ENCODE assay signal across 8 mouse cellular contexts in the genomic region with DNA sequence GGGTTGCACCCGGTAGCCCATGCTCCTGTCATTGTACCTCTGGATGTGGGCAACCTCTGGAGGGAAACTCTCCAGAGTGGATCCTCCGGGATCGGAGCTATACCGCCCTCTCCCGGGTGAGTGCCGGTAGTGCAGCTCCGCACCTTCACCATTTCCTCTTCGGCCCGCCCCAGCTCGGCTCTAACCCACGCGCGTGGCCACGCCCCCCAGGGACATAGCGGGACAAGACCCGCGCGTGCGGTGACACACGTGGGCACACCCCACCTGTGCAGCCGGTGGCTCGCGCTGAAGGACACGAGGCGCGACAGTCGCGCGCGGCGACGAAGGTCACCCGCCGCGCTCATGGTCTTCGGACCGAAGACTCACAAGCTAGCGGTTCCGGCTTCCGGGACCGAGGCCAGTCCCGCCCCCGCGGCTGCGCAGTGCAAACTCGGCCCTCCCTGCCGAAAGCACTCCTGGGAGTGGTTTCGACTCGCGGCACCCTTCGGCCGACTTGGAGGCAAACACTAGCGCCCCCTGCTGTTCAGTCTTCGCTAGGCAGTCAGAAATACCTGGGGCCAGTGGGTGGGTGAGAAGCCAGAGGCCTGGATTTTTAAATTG. TPM values are rescaled to one million over a fixed set of nuclear protein-coding genes. Genes with fewer than 3 reads are reported as not detected.
DNase-seq lines count a peak whose midpoint lies in the region; ATAC-seq and TF ChIP-seq lines count a peak whose summit lies in the region.

Gene Pts, minus strand, starts transcription at position 432 of the 600 bp plus-strand sequence.

- H3K4me3 ChIP-seq in hindbrain, embryonic 10.5 days, result peak within 1 kb of the TSS; percentile 82
- peak within 1 kb of the TSS; percentile 72 for H3K4me3 ChIP-seq in lung, postnatal 0 days (ENCODE audit: low read depth, low read length)

- peak; percentile 97 for ATAC-seq in frontal cortex, adult (ENCODE audit: low TSS enrichment)
- ATAC-seq in lung, postnatal 0 days, result peak; percentile 99

- peak within 1 kb of the TSS; percentile 92 for H3K27ac ChIP-seq in hindbrain, embryonic 10.5 days
- H3K27ac ChIP-seq in lung, postnatal 0 days (ENCODE audit: low read length), result peak within 1 kb of the TSS; percentile 87

- H3K9ac ChIP-seq in lung, postnatal 0 days (replicated peaks; ENCODE audit: low read depth), result peak within 1 kb of the TSS; percentile 55

- no peak for TF ChIP-seq EP300 in lung, postnatal 0 days (IDR thresholded peaks at IDR 0.05)

- TF ChIP-seq CTCF in lung, postnatal 0 days (IDR thresholded peaks at IDR 0.05), result peak; percentile 88

- no peaks in the 10 kb centered on the region for H3K27me3 ChIP-seq in hindbrain, embryonic 10.5 days (ENCODE audit: insufficient read depth, poor library complexity, severe bottlenecking)
- H3K27me3 ChIP-seq in lung, postnatal 0 days (replicated peaks; ENCODE audit: insufficient read depth, low read length), result no peaks in the 10 kb centered on the region

- H3K4me1 ChIP-seq in hindbrain, embryonic 10.5 days (replicated peaks), result peaks cover 17% of the 10 kb centered on the region
- H3K4me1 ChIP-seq in lung, postnatal 0 days (ENCODE audit: insufficient read depth, low read depth, low read length), result peaks cover 6% of the 10 kb centered on the region; the same call in 1 of the 2 replicates

- no peaks in the 10 kb centered on the region for H3K9me3 ChIP-seq in hindbrain, embryonic 10.5 days
- H3K9me3 ChIP-seq in lung, postnatal 0 days (ENCODE audit: low read length), result no peaks in the 10 kb centered on the region

- peak; percentile 87 for DNase-seq in MEL-GATA-1-ER (ENCODE audit: extremely low read depth, low read depth)
- peak; percentile 96 for DNase-seq in cerebellum, adult 8-10 months
- peak; percentile 98 for DNase-seq in hindbrain, embryonic 10.5 days (ENCODE audit: low spot score)
- peak; percentile 97 for DNase-seq in layer of hippocampus, adult 9-11 months
- DNase-seq in lung, postnatal 0 days (ENCODE audit: low spot score), result peak; percentile 99
- peak; percentile 97 for DNase-seq in ovary, postnatal 14 days (ENCODE audit: low spot score)
- peak; percentile 98 for DNase-seq in thymus, postnatal 14 days

- peak within 1 kb of the TSS; percentile 54 for H3K4me2 ChIP-seq in lung, postnatal 0 days (replicated peaks; ENCODE audit: low read depth, low read length)

- peaks cover 11% of the 10 kb centered on the region for H3K36me3 ChIP-seq in hindbrain, embryonic 10.5 days
- no peaks in the 10 kb centered on the region for H3K36me3 ChIP-seq in lung, postnatal 0 days (ENCODE audit: insufficient read depth, low read length)

- WGBS in hindbrain, embryonic 10.5 days, result under 1% methylated on average over 54 of the region's 54 CpGs
- under 1% methylated on average over 53 of the region's 54 CpGs for WGBS in lung, postnatal 0 days

RNA-seq across cellular contexts. Expression of gene Pts, which starts in this region (rescaled TPM):
- polyA plus RNA-seq in hindbrain, embryonic 10.5 days (2016; fragmentation: Nextera tagmentation; extraction: Ambion mirVana), result 82.4 and 93.7 TPM in 2 replicates
- 76.0 and 79.4 TPM in 2 replicates for polyA plus RNA-seq in lung, postnatal 0 days (2015; fragmentation: Nextera tagmentation; extraction: Ambion mirVana)

Comparison
In these comparisons a context has a peak if more than half of its experiments do, and no peak if none do; other contexts are left out.
1. Peak in every context shown above with its lines: DNase-seq, ATAC-seq, H3K4me3 ChIP-seq and H3K27ac ChIP-seq.